Mouse (Mus musculus) liver, adult 2 months (tissue): ENCODE measurements around the gene Pcyox1. TPM values are rescaled to one million over a fixed set of nuclear protein-coding genes. Genes with fewer than 3 reads are reported as not detected.
A peak's percentile ranks its signal among the peaks of the same experiment; 100 is the strongest.

Source experiments
- DNase-seq: peaks from one replicate; pipeline ENCODE4 v3.0.0-alpha.2; 2011; ENCODE audit warnings: low read depth, low spot score; ENCODE audit errors: extremely low read depth
- H3K27ac ChIP-seq: fragments of 200-500 bp; replicated peaks from 2 replicates; pipeline ENCODE4 v1.5.1; 2012; ENCODE audit warnings: low read depth, mild to moderate bottlenecking, control low read depth, inconsistent platforms, low read length; ENCODE audit not compliant: insufficient read depth
- H3K27me3 ChIP-seq: fragments of 200-500 bp; 2 replicates; pipeline ENCODE4 v1.6.1; 2012; ENCODE audit warnings: mild to moderate bottlenecking, moderate library complexity, low read length, inconsistent platforms; ENCODE audit not compliant: control insufficient read depth, insufficient read depth
- H3K36me3 ChIP-seq: fragments of 200-500 bp; 2 replicates; pipeline ENCODE4 v1.6.1; 2012; ENCODE audit warnings: low read length, inconsistent platforms; ENCODE audit not compliant: control insufficient read depth, insufficient read depth
- H3K4me1 ChIP-seq: fragments of 200-500 bp; 2 replicates; pipeline ENCODE4 v1.6.1; 2011; ENCODE audit warnings: low read length; ENCODE audit not compliant: control insufficient read depth, insufficient read depth
- H3K4me3 ChIP-seq: fragments of 200-500 bp; 2 replicates; pipeline ENCODE4 v1.5.1; 2011; ENCODE audit warnings: low read depth, mild to moderate bottlenecking, control low read depth, low read length, moderate library complexity; ENCODE audit not compliant: insufficient read depth
- H3K79me2 ChIP-seq: fragments of 200-500 bp; 2 replicates; pipeline ENCODE4 v1.6.1; 2012; ENCODE audit warnings: inconsistent platforms, mild to moderate bottlenecking, low read length, moderate library complexity; ENCODE audit not compliant: control insufficient read depth, insufficient read depth
- H3K9ac ChIP-seq: fragments of 200-500 bp; 2 replicates; pipeline ENCODE4 v1.6.1; 2012; ENCODE audit warnings: low read depth, mild to moderate bottlenecking, control low read depth, inconsistent platforms, low read length
- CTCF ChIP-seq: fragments of 200-500 bp; IDR thresholded peaks from 2 replicates; pipeline ENCODE4 v1.5.1; 2011; ENCODE audit warnings: low read depth, low read length, control low read depth
- POLR2A ChIP-seq: fragments of 200-500 bp; IDR thresholded peaks from 2 replicates; pipeline ENCODE4 v1.6.1; 2011; ENCODE audit warnings: low read length, control low read depth; ENCODE audit not compliant: insufficient read depth; ENCODE audit errors: extremely low read depth
- WGBS: fragments of 180-500 bp; shearing (Covaris S2); methylation state at CpG from one replicate; pipeline ENCODE4 v1.1.7; 2018; 5-methylcytosine and 5-hydroxymethylcytosine counted together
- polyA plus RNA-seq: library from polyadenylated mRNA; depleted of rRNA; stranded (reverse); fragments of >200 nt; gene quantifications from 2 replicates; pipeline ENCODE4 v1.2.3, GENCODE M21; 2012
- total RNA-seq: library from RNA; depleted of rRNA; stranded (reverse); fragments of >200 nt; gene quantifications from 2 replicates; pipeline ENCODE4 v1.2.3, GENCODE M21; 2014

Pcyox1 gene
- total and polyA plus RNA-seq, 2 experiments = 60.4 to 102 TPM

DNA sequence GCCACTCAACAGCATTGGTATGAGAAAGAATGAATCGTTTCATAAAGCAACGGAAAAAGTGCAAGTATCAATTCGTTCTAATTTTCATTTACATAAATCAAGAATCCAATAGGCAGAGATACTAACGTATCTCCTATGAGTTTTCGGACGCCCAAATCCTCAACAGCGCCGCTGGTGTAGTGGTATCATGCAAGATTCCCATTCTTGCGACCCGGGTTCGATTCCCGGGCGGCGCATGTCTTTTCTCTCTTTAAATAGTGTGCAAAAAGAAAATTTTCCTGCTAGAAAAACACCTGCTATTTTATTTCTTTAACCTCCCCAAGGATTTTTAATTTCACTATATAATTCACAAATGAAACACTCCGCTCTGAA is 6.8 kb upstream of the Pcyox1 start:
- Histone ChIP-seq H3K9ac (no peak overlapping the region), H3K79me2 (peaks cover 4% of the 10 kb centered on the region; the same call in 1 of the 2 replicates), H3K4me1 (peaks cover 10% of the 10 kb centered on the region), H3K4me3 (peak overlapping the region; percentile 93; the same call in 1 of the 2 replicates), H3K27ac (no peak overlapping the region), H3K36me3 (no peaks in the 10 kb centered on the region), H3K27me3 (no peaks in the 10 kb centered on the region)
- under 1% methylated on average over 15 of the region's 15 CpGs for WGBS
- no peak for DNase-seq
- no peak for TF ChIP-seq POLR2A
- no peak for TF ChIP-seq CTCF

GRCm38 (mm10) chr6:86402681-86403607 is 6.0 kb upstream of the Pcyox1 start:
- H3K9ac ChIP-seq = no peak overlapping the region
- H3K4me1 ChIP-seq = peaks cover 10% of the 10 kb centered on the region
- 51% methylated on average over 12 of the region's 12 CpGs for WGBS
- no peaks in the 10 kb centered on the region for H3K36me3 ChIP-seq
- no peak for DNase-seq
- H3K4me3 ChIP-seq = peak overlapping the region; percentile 26; the same call in 1 of the 2 replicates
- no peaks in the 10 kb centered on the region for H3K27me3 ChIP-seq
- TF ChIP-seq CTCF = no peak
- TF ChIP-seq POLR2A = no peak
- H3K27ac ChIP-seq = no peak overlapping the region
- peaks cover 4% of the 10 kb centered on the region; the same call in 1 of the 2 replicates for H3K79me2 ChIP-seq

- Histone ChIP-seq H3K4me1 (peaks cover 10% of the 10 kb centered on the region), H3K4me3 (no peak overlapping the region), H3K27me3 (no peaks in the 10 kb centered on the region), H3K27ac (no peak overlapping the region), H3K9ac (no peak overlapping the region), H3K36me3 (no peaks in the 10 kb centered on the region), H3K79me2 (0 out of 2 replicates have a peak, but pooled peaks cover 2% of the 10 kb centered on the region)
- 5% methylated on average over 9 of the region's 9 CpGs for WGBS
- peak; percentile 82 for DNase-seq
- TF ChIP-seq CTCF (peak; percentile 74), POLR2A (no peak)
Measured at GRCm38 (mm10) chr6:86400972-86401371, 4.0 kb upstream of the Pcyox1 start.

DNA sequence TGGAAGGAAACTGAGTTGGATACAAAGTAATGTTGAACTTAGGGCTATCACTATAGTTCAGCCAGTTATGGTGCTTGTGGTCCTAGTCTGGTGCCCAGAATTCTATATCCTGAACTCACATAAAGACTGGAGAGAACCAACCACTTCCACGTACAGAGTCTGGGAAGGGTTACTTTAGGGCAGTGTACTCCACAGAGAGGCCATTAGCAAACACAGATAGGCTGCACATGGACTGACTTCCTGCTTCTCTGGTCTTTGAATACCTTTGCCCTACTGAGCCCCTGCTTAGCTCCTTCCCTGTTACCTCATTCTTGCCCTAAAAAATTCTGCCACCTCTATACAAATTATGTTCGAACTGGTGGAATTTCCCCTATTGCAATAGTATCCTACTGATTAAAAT is 3.0 kb upstream of the Pcyox1 start:
- Histone ChIP-seq H3K9ac (no peak overlapping the region), H3K4me1 (peaks cover 11% of the 10 kb centered on the region), H3K4me3 (no peak overlapping the region), H3K36me3 (no peaks in the 10 kb centered on the region), H3K27ac (no peak overlapping the region), H3K79me2 (no peaks in the 10 kb centered on the region; the same call in 1 of the 2 replicates), H3K27me3 (no peaks in the 10 kb centered on the region)
- peak; percentile 53 for DNase-seq
- 17% methylated on average over 2 of the region's 2 CpGs for WGBS
- TF ChIP-seq POLR2A (no peak), CTCF (no peak)

GRCm38 (mm10) chr6:86398986-86399385 is 2.0 kb upstream of the Pcyox1 start:
- peaks cover 10% of the 10 kb centered on the region for H3K4me1 ChIP-seq
- no peak overlapping the region for H3K9ac ChIP-seq
- no peak overlapping the region for H3K27ac ChIP-seq
- DNase-seq = no peak
- no peaks in the 10 kb centered on the region; the same call in 1 of the 2 replicates for H3K36me3 ChIP-seq
- TF ChIP-seq POLR2A (no peak), CTCF (no peak)
- 69% methylated on average over 2 of the region's 2 CpGs for WGBS
- no peaks in the 10 kb centered on the region for H3K27me3 ChIP-seq
- peaks cover 3% of the 10 kb centered on the region; the same call in 1 of the 2 replicates for H3K79me2 ChIP-seq
- H3K4me3 ChIP-seq = no peak overlapping the region
